Mouse (Mus musculus) myocyte (in vitro differentiated cells): ENCODE data around the gene Rtn4rl1. TPM values are rescaled to one million over a fixed set of nuclear protein-coding genes. Genes with fewer than 3 reads are reported as not detected.

Source experiments
- H3K27me3 ChIP-seq: one replicate; pipeline ENCODE4 v1.6.1; 2011; ENCODE audit not compliant: control insufficient read depth, insufficient read depth, insufficient read length
- H3K36me3 ChIP-seq: one replicate; pipeline ENCODE4 v1.6.1; 2011; ENCODE audit not compliant: control insufficient read depth, insufficient read depth
- H3K4me2 ChIP-seq: one replicate; pipeline ENCODE4 v1.6.1; 2011; ENCODE audit warnings: low read depth, control low read depth
- H3K4me3 ChIP-seq: one replicate; pipeline ENCODE4 v1.5.1; 2011; ENCODE audit warnings: mild to moderate bottlenecking, control low read depth, moderate library complexity
- H3K79me2 ChIP-seq: one replicate; pipeline ENCODE4 v1.6.1; 2011; ENCODE audit not compliant: control insufficient read depth, insufficient read depth
- H3ac ChIP-seq: one replicate; pipeline ENCODE4 v1.6.1; 2011; ENCODE audit not compliant: control insufficient read depth, insufficient read length
- CEBPB ChIP-seq: IDR thresholded peaks from 2 replicates; pipeline ENCODE4 v1.6.1; 2011; ENCODE audit warnings: mild to moderate bottlenecking, moderate library complexity; ENCODE audit not compliant: poor library complexity, insufficient read depth, severe bottlenecking
- E2F4 ChIP-seq: IDR thresholded peaks from one replicate; pipeline ENCODE4 v1.6.1; 2011; ENCODE audit warnings: mild to moderate bottlenecking, control low read depth, moderate library complexity; ENCODE audit not compliant: insufficient read depth
- MAX ChIP-seq: IDR thresholded peaks from one replicate; pipeline ENCODE4 v1.6.1; 2011; ENCODE audit warnings: low read depth, mild to moderate bottlenecking, control low read depth
- MYOD1 ChIP-seq, 3 experiments: IDR thresholded peaks; one replicate each; pipeline ENCODE4 v1.6.1; 2011; ENCODE audit warnings: control low read depth in 2 of 3, low read depth in 2 of 3, mild to moderate bottlenecking in 2 of 3, moderate library complexity in 1 of 3; ENCODE audit not compliant: insufficient read length in 2 of 3, control insufficient read depth in 1 of 3
- MYOG ChIP-seq, 3 experiments: IDR thresholded peaks; one replicate each; pipeline ENCODE4 v1.6.1; 2011; ENCODE audit warnings: control low read depth in 2 of 3, low read depth in 2 of 3, mild to moderate bottlenecking in 2 of 3; ENCODE audit not compliant: insufficient read length in 2 of 3, control insufficient read depth in 1 of 3, insufficient read depth in 1 of 3
- POLR2A ChIP-seq: IDR thresholded peaks from one replicate; pipeline ENCODE4 v1.6.1; 2011; ENCODE audit warnings: low read depth, mild to moderate bottlenecking, control low read depth, moderate library complexity; ENCODE audit not compliant: insufficient read length
- POLR2AphosphoS2 ChIP-seq: IDR thresholded peaks from one replicate; pipeline ENCODE4 v1.6.1; 2011; ENCODE audit warnings: low read depth, control low read depth; ENCODE audit not compliant: insufficient read length
- REST ChIP-seq: IDR thresholded peaks from one replicate; pipeline ENCODE4 v1.6.1; 2011; ENCODE audit warnings: mild to moderate bottlenecking, control low read depth, moderate library complexity; ENCODE audit not compliant: insufficient read depth, insufficient read length
- SRF ChIP-seq: IDR thresholded peaks from one replicate; pipeline ENCODE4 v1.6.1; 2011; ENCODE audit warnings: low read depth; ENCODE audit not compliant: control insufficient read depth, insufficient read length
- TCF12 ChIP-seq: IDR thresholded peaks from one replicate; pipeline ENCODE4 v1.6.1; 2011; ENCODE audit warnings: mild to moderate bottlenecking, control low read depth; ENCODE audit not compliant: poor library complexity, insufficient read depth, severe bottlenecking
- TCF3 ChIP-seq: IDR thresholded peaks from one replicate; pipeline ENCODE4 v1.6.1; 2011; ENCODE audit warnings: low read depth, control low read depth; ENCODE audit not compliant: insufficient read length
- USF1 ChIP-seq: IDR thresholded peaks from one replicate; pipeline ENCODE4 v1.6.1; 2011; ENCODE audit warnings: low read depth, mild to moderate bottlenecking, control low read depth, moderate library complexity
- polyA plus RNA-seq: library from polyadenylated mRNA; unstranded; fragments of >200 nt; fragmentation: generic; extraction: Trizol; gene quantifications from one replicate; pipeline ENCODE4 v1.2.1, GENCODE M21; 2012; ENCODE audit warnings: missing spikeins

The Rtn4rl1 gene
- polyA plus RNA-seq, 1 experiment, result 0.16 TPM

DNA sequence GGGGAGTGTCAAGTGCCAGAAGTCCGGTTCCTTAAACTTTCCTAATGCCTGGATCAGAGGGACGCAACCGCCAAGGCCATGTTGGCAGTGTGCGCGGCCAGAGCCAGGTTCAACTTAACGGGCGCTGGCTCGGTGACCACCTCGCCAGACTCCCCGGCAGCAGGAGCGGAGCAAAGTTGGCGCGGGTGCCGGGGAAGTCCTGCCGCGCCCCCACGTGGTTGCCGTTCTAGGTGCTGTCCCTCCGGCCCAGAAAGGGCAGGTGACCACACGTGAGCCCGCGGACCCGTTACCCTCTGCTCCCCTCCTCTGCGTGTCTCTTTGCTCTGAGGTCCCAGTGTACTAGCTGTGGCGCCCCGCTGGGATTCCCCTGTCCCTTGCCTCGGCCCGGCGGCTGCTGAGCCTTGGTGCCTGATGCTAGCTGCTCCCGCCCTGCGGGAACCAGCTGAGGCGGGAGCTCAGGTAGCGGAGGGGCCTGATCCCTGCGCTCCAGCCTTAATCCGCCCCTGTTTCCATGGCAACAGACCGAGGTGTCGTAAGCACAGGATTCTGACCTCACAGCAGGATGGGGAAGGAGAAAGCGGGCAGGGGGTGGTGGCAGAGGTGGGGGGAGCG lies 1.4 kb downstream of the Rtn4rl1 start:
- H3ac ChIP-seq, result no peak overlapping the region
- no peaks in the 10 kb centered on the region for H3K79me2 ChIP-seq
- H3K36me3 ChIP-seq, result no peaks in the 10 kb centered on the region
- H3K4me3 ChIP-seq, result no peak overlapping the region
- H3K27me3 ChIP-seq, result peaks cover 36% of the 10 kb centered on the region
- H3K4me2 ChIP-seq, result peak overlapping the region; percentile 74
- TF ChIP-seq REST, result no peak
- TF ChIP-seq MYOG (IDR thresholded peaks at IDR 0.05; ENCODE audit: control insufficient read depth in 1 of 3, insufficient read depth in 1 of 3, insufficient read length in 2 of 3, low read depth in 2 of 3), result no peak
- no peak for TF ChIP-seq POLR2A
- no peak for TF ChIP-seq TCF12
- TF ChIP-seq CEBPB, result no peak
- no peak for TF ChIP-seq MYOD1 (IDR thresholded peaks at IDR 0.05; ENCODE audit: control insufficient read depth in 1 of 3, insufficient read length in 2 of 3, low read depth in 2 of 3)
- no peak for TF ChIP-seq SRF
- no peak for TF ChIP-seq MAX
- no peak for TF ChIP-seq POLR2AphosphoS2

DNA sequence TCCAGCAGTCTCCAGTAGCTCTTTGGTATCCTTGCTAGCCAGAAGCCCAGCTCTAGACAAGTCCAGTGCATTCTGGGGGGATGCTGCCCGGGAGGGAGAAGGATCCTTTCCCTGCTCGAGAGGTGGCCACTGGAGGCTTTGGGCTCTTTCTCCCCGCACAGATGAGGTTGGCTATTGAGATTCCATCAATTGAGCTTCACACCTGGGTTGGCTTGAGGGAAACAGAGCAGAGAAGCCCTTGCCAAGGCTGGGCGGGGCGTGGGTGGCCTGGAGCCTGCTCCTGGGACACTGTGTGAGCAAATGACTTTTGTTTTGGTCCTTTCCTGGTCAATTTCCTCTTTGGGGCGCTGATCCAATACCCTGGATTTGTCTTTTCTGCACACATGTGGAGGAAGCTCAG lies 2.5 kb downstream of the Rtn4rl1 start:
- Histone ChIP-seq H3K79me2 (no peaks in the 10 kb centered on the region), H3K27me3 (peaks cover 36% of the 10 kb centered on the region), H3K36me3 (no peaks in the 10 kb centered on the region), H3K4me2 (no peak overlapping the region), H3K4me3 (no peak overlapping the region), H3ac (no peak overlapping the region)
- TF ChIP-seq E2F4, result no peak
- TF ChIP-seq MAX, result no peak
- no peak for TF ChIP-seq USF1
- no peak for TF ChIP-seq TCF12
- no peak for TF ChIP-seq REST
- no peak for TF ChIP-seq POLR2AphosphoS2
- no peak for TF ChIP-seq POLR2A
- no peak for TF ChIP-seq MYOD1 (IDR thresholded peaks at IDR 0.05; ENCODE audit: control insufficient read depth in 1 of 3, insufficient read length in 2 of 3, low read depth in 2 of 3)
- TF ChIP-seq CEBPB, result no peak
- TF ChIP-seq MYOG (IDR thresholded peaks at IDR 0.05; ENCODE audit: control insufficient read depth in 1 of 3, insufficient read depth in 1 of 3, insufficient read length in 2 of 3, low read depth in 2 of 3), result no peak
- TF ChIP-seq TCF3, result no peak
- no peak for TF ChIP-seq SRF

DNA sequence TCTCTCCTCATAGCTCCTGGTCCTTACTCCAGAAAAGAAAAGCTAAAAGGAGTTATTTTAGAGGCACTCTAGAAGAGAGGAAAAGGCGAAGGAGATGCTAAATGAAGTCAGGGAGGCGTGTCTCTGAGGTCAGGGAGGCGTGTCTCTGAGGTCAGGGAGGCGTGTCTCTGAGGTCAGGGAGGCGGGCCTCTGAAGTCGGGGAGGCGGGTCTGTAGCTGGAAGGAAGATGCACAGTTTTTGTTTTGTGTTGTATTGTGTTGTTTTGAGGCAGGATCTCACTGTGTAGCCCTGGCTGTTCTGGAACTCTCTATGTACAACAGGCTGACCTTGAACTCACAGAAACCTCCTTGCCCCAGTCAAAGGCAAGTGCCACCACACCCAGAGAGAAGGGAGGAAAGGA lies 4.4 kb downstream of the Rtn4rl1 start:
- Histone ChIP-seq H3K4me2 (no peak overlapping the region), H3K36me3 (no peaks in the 10 kb centered on the region), H3K79me2 (no peaks in the 10 kb centered on the region), H3K27me3 (peaks cover 36% of the 10 kb centered on the region), H3ac (no peak overlapping the region), H3K4me3 (no peak overlapping the region)
- TF ChIP-seq MYOG (IDR thresholded peaks at IDR 0.05; ENCODE audit: control insufficient read depth in 1 of 3, insufficient read depth in 1 of 3, insufficient read length in 2 of 3, low read depth in 2 of 3), result no peak
- TF ChIP-seq MAX, result no peak
- TF ChIP-seq TCF3, result no peak
- TF ChIP-seq USF1, result no peak
- TF ChIP-seq CEBPB, result no peak
- TF ChIP-seq REST, result no peak
- no peak for TF ChIP-seq MYOD1 (IDR thresholded peaks at IDR 0.05; ENCODE audit: control insufficient read depth in 1 of 3, insufficient read length in 2 of 3, low read depth in 2 of 3)
- TF ChIP-seq TCF12, result no peak
- no peak for TF ChIP-seq SRF
- TF ChIP-seq E2F4, result no peak
- TF ChIP-seq POLR2AphosphoS2, result no peak
- no peak for TF ChIP-seq POLR2A

DNA sequence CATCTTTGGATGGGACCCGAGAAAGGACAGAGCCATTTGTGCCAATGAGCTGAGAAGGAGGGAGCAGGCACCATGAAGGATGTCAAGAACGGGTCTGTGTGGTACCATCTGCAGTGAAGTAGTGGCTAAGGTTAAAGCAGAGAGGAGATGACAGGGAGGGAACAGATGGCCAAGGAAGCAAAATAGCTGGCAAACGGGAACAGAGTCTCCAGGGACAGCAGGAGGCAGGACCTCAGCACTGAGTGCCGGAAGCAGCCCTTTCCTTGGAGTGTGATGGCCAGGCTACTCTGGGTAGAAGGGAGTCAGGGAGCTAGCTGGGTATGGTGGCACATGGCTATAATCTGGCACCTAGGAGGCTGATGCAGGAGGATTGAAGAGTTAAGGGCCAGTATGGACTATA lies 5.2 kb downstream of the Rtn4rl1 start:
- Histone ChIP-seq H3K4me2 (no peak overlapping the region), H3K27me3 (peaks cover 30% of the 10 kb centered on the region), H3K4me3 (no peak overlapping the region), H3K36me3 (no peaks in the 10 kb centered on the region), H3K79me2 (no peaks in the 10 kb centered on the region), H3ac (no peak overlapping the region)
- TF ChIP-seq TCF12, result no peak
- no peak for TF ChIP-seq MAX
- no peak for TF ChIP-seq SRF
- TF ChIP-seq E2F4, result no peak
- TF ChIP-seq REST, result no peak
- no peak for TF ChIP-seq CEBPB
- TF ChIP-seq TCF3, result no peak
- no peak for TF ChIP-seq POLR2AphosphoS2
- TF ChIP-seq USF1, result no peak
- no peak for TF ChIP-seq POLR2A
- no peak for TF ChIP-seq MYOG (IDR thresholded peaks at IDR 0.05; ENCODE audit: control insufficient read depth in 1 of 3, insufficient read depth in 1 of 3, insufficient read length in 2 of 3, low read depth in 2 of 3)
- no peak for TF ChIP-seq MYOD1 (IDR thresholded peaks at IDR 0.05; ENCODE audit: control insufficient read depth in 1 of 3, insufficient read length in 2 of 3, low read depth in 2 of 3)

DNA sequence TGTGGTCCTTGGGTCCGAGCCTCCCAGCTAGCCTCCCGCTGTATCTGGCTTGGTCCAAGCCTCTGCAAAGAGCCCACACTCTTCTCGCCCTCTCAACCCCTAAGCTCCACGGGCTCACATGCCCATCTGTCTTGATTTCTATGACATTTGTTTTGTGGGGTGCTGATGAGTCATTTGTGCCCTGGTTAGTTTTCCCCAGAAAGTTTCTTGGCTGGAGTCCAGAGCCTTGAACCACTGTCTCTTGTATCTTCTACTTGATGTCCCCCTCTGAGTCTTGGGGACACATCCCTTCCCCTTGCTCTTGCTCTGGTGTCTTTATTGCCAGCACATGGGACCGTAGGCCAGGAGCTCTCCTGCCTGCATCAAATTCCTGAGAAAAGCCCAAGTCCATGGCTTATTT lies 6.4 kb downstream of the Rtn4rl1 start:
- no peak overlapping the region for H3K4me2 ChIP-seq
- no peaks in the 10 kb centered on the region for H3K36me3 ChIP-seq
- TF ChIP-seq CEBPB (no peak), E2F4 (no peak), SRF (no peak), TCF12 (no peak), MYOG (IDR thresholded peaks at IDR 0.05; ENCODE audit: control insufficient read depth in 1 of 3, insufficient read depth in 1 of 3, insufficient read length in 2 of 3, low read depth in 2 of 3) (no peak), POLR2AphosphoS2 (no peak), MYOD1 (IDR thresholded peaks at IDR 0.05; ENCODE audit: control insufficient read depth in 1 of 3, insufficient read length in 2 of 3, low read depth in 2 of 3) (no peak), REST (no peak), USF1 (no peak), MAX (no peak), TCF3 (no peak), POLR2A (no peak)
- H3K79me2 ChIP-seq, result no peaks in the 10 kb centered on the region
- peaks cover 18% of the 10 kb centered on the region for H3K27me3 ChIP-seq
- no peak overlapping the region for H3ac ChIP-seq
- no peak overlapping the region for H3K4me3 ChIP-seq
